Mouse (Mus musculus) heart, embryonic 10.5 days (tissue): ENCODE measurements at regions not wholly inside any gene's neighbourhood (a gene's known extent, or its start where the extent isn't known, plus 50 kb on each side); places are given as distances from the start of the nearest gene placed in this dataset.

ENCODE experiments used
- DNase-seq: peaks from one replicate; pipeline ENCODE4 v3.0.0-alpha.2; 2017; ENCODE audit warnings: low spot score
- H3K27ac ChIP-seq: fragments of 300-500 bp; sonication (generic); 2 replicates; pipeline ENCODE4 v1.5.1; 2016; ENCODE audit warnings: mild to moderate bottlenecking
- H3K27me3 ChIP-seq: fragments of 300-500 bp; sonication (generic); 2 replicates; pipeline ENCODE4 v1.6.1; 2016; ENCODE audit warnings: mild to moderate bottlenecking; ENCODE audit not compliant: poor library complexity, insufficient read depth, severe bottlenecking
- H3K36me3 ChIP-seq: fragments of 300-500 bp; sonication (generic); 2 replicates; pipeline ENCODE4 v1.6.1; 2016; ENCODE audit warnings: mild to moderate bottlenecking, moderate library complexity
- H3K4me1 ChIP-seq: fragments of 300-500 bp; sonication (generic); 2 replicates; pipeline ENCODE4 v1.6.1; 2016; ENCODE audit warnings: mild to moderate bottlenecking
- H3K4me3 ChIP-seq: fragments of 300-500 bp; sonication (generic); 2 replicates; pipeline ENCODE4 v1.5.1; 2016; ENCODE audit warnings: mild to moderate bottlenecking, moderate library complexity
- H3K9me3 ChIP-seq: fragments of 300-500 bp; sonication (generic); 2 replicates; pipeline ENCODE4 v1.6.1; 2016; ENCODE audit warnings: mild to moderate bottlenecking, moderate library complexity
- WGBS: fragments of 180-500 bp; shearing (Covaris S2); methylation state at CpG from one replicate; pipeline ENCODE4 v1.1.7; 2016; 5-methylcytosine and 5-hydroxymethylcytosine counted together

- Histone ChIP-seq H3K27ac (no peak overlapping the region), H3K9me3 (no peaks in the 10 kb centered on the region), H3K36me3 (no peaks in the 10 kb centered on the region), H3K4me1 (no peaks in the 10 kb centered on the region), H3K4me3 (no peak overlapping the region), H3K27me3 (no peaks in the 10 kb centered on the region)
- no peak for DNase-seq
- 83% methylated on average over 4 of the region's 4 CpGs for WGBS
These were observed 149.8 kb downstream of the Satb1 start for GRCm38 (mm10) chr17:51683318-51683717.

- no peak overlapping the region for H3K27ac ChIP-seq
- no peaks in the 10 kb centered on the region for H3K36me3 ChIP-seq
- WGBS: 55% methylated on average over 3 of the region's 3 CpGs
- no peak for DNase-seq
- H3K4me3 ChIP-seq: no peak overlapping the region
- H3K27me3 ChIP-seq: no peaks in the 10 kb centered on the region
- H3K9me3 ChIP-seq: no peaks in the 10 kb centered on the region
- H3K4me1 ChIP-seq: no peaks in the 10 kb centered on the region
These were observed 150.7 kb downstream of the Satb1 start for GRCm38 (mm10) chr17:51682368-51682767.

- H3K27ac ChIP-seq: no peak overlapping the region
- no peaks in the 10 kb centered on the region for H3K4me1 ChIP-seq
- 93% methylated on average over 8 of the region's 8 CpGs for WGBS
- H3K27me3 ChIP-seq: no peaks in the 10 kb centered on the region
- H3K36me3 ChIP-seq: no peaks in the 10 kb centered on the region
- DNase-seq: no peak
- H3K4me3 ChIP-seq: no peak overlapping the region
- no peaks in the 10 kb centered on the region for H3K9me3 ChIP-seq
These were observed 155.6 kb downstream of the Satb1 start for GRCm38 (mm10) chr17:51677451-51677850.

- H3K9me3 ChIP-seq: no peaks in the 10 kb centered on the region
- no peak overlapping the region for H3K4me3 ChIP-seq
- H3K27ac ChIP-seq: no peak overlapping the region
- no peak for DNase-seq
- H3K27me3 ChIP-seq: no peaks in the 10 kb centered on the region
- no peaks in the 10 kb centered on the region for H3K4me1 ChIP-seq
- H3K36me3 ChIP-seq: no peaks in the 10 kb centered on the region
- WGBS: 76% methylated on average over 4 of the region's 4 CpGs
These were observed 174.7 kb downstream of the Satb1 start for GRCm38 (mm10) chr17:51658408-51658807.

GRCm38 (mm10) chr17:51653881-51654280, 179.2 kb downstream of the Satb1 start:
- H3K36me3 ChIP-seq: no peaks in the 10 kb centered on the region
- no peak overlapping the region for H3K4me3 ChIP-seq
- H3K4me1 ChIP-seq: no peaks in the 10 kb centered on the region
- no peaks in the 10 kb centered on the region for H3K9me3 ChIP-seq
- DNase-seq: no peak
- H3K27ac ChIP-seq: no peak overlapping the region
- no peaks in the 10 kb centered on the region for H3K27me3 ChIP-seq
- 69% methylated on average over 3 of the region's 3 CpGs for WGBS

GRCm38 (mm10) chr17:51651880-51652279, 181.2 kb downstream of the Satb1 start:
- H3K36me3 ChIP-seq: no peaks in the 10 kb centered on the region
- no peak for DNase-seq
- no peak overlapping the region for H3K4me3 ChIP-seq
- no peaks in the 10 kb centered on the region for H3K4me1 ChIP-seq
- no peaks in the 10 kb centered on the region for H3K27me3 ChIP-seq
- no peak overlapping the region for H3K27ac ChIP-seq
- 78% methylated on average over 2 of the region's 2 CpGs for WGBS
- no peaks in the 10 kb centered on the region for H3K9me3 ChIP-seq

GRCm38 (mm10) chr17:51649213-51649815, 183.8 kb downstream of the Satb1 start:
- Histone ChIP-seq H3K27ac (no peak overlapping the region), H3K27me3 (no peaks in the 10 kb centered on the region), H3K36me3 (no peaks in the 10 kb centered on the region), H3K4me3 (no peak overlapping the region), H3K9me3 (no peaks in the 10 kb centered on the region), H3K4me1 (no peaks in the 10 kb centered on the region)
- WGBS: 77% methylated on average over 12 of the region's 12 CpGs
- DNase-seq: no peak

- Histone ChIP-seq H3K27me3 (no peaks in the 10 kb centered on the region), H3K4me1 (no peaks in the 10 kb centered on the region), H3K9me3 (no peaks in the 10 kb centered on the region), H3K4me3 (no peak overlapping the region), H3K27ac (no peak overlapping the region), H3K36me3 (no peaks in the 10 kb centered on the region)
- 56% methylated on average over 2 of the region's 2 CpGs for WGBS
- no peak for DNase-seq
These were observed 186.7 kb downstream of the Satb1 start for GRCm38 (mm10) chr17:51646416-51646815.

GRCm38 (mm10) chr17:51645866-51646265, 187.2 kb downstream of the Satb1 start:
- H3K36me3 ChIP-seq: no peaks in the 10 kb centered on the region
- no peaks in the 10 kb centered on the region for H3K27me3 ChIP-seq
- no peak overlapping the region for H3K27ac ChIP-seq
- 70% methylated on average over 1 of the region's 1 CpGs for WGBS
- no peak for DNase-seq
- H3K4me1 ChIP-seq: no peaks in the 10 kb centered on the region
- H3K4me3 ChIP-seq: no peak overlapping the region
- H3K9me3 ChIP-seq: no peaks in the 10 kb centered on the region

- 81% methylated on average over 2 of the region's 2 CpGs for WGBS
- no peak overlapping the region for H3K27ac ChIP-seq
- no peaks in the 10 kb centered on the region for H3K9me3 ChIP-seq
- no peak for DNase-seq
- no peak overlapping the region for H3K4me3 ChIP-seq
- no peaks in the 10 kb centered on the region for H3K27me3 ChIP-seq
- no peaks in the 10 kb centered on the region for H3K36me3 ChIP-seq
- H3K4me1 ChIP-seq: no peaks in the 10 kb centered on the region
These were observed 190.4 kb downstream of the Satb1 start for GRCm38 (mm10) chr17:51642682-51643081.

GRCm38 (mm10) chr17:51635913-51636312, 197.2 kb downstream of the Satb1 start:
- Histone ChIP-seq H3K27ac (no peak overlapping the region), H3K36me3 (no peaks in the 10 kb centered on the region), H3K4me1 (no peaks in the 10 kb centered on the region), H3K9me3 (no peaks in the 10 kb centered on the region), H3K27me3 (no peaks in the 10 kb centered on the region), H3K4me3 (no peak overlapping the region)
- no peak for DNase-seq
- WGBS: 93% methylated on average over 4 of the region's 4 CpGs

- 29% methylated on average over 2 of the region's 2 CpGs for WGBS
- Histone ChIP-seq H3K4me3 (no peak overlapping the region), H3K27ac (no peak overlapping the region), H3K36me3 (no peaks in the 10 kb centered on the region), H3K4me1 (no peaks in the 10 kb centered on the region), H3K9me3 (no peaks in the 10 kb centered on the region), H3K27me3 (no peaks in the 10 kb centered on the region)
- no peak for DNase-seq
These were observed 201.5 kb downstream of the Satb1 start for GRCm38 (mm10) chr17:51631574-51631973.

- DNase-seq: no peak
These were observed 212.6 kb downstream of the Satb1 start for GRCm38 (mm10) chr17:51620528-51620927.

GRCm38 (mm10) chr17:51585263-51585662, 247.8 kb downstream of the Satb1 start:
- H3K27ac ChIP-seq: no peak overlapping the region
- no peaks in the 10 kb centered on the region for H3K4me1 ChIP-seq
- 80% methylated on average over 1 of the region's 1 CpGs for WGBS
- H3K9me3 ChIP-seq: no peaks in the 10 kb centered on the region
- no peak for DNase-seq
- no peak overlapping the region for H3K4me3 ChIP-seq
- no peaks in the 10 kb centered on the region for H3K36me3 ChIP-seq
- no peaks in the 10 kb centered on the region for H3K27me3 ChIP-seq

More at GRCm38 (mm10) chr17:51620528-51620927, 212.6 kb downstream of the Satb1 start:
- Histone ChIP-seq H3K9me3 (no peaks in the 10 kb centered on the region), H3K4me3 (no peak overlapping the region), H3K27me3 (no peaks in the 10 kb centered on the region), H3K27ac (no peak overlapping the region), H3K36me3 (no peaks in the 10 kb centered on the region), H3K4me1 (no peaks in the 10 kb centered on the region)
- WGBS: 74% methylated on average over 3 of the region's 3 CpGs
